Mouse (Mus musculus) CH12.LX (cell line): ENCODE measurements at regions not wholly inside any gene's neighbourhood (a gene's known extent, or its start where the extent isn't known, plus 50 kb on each side); places are given as distances from the start of the nearest gene placed in this dataset.

Source experiments
- DNase-seq: peaks from one replicate; pipeline ENCODE4 v3.0.0-alpha.2; 2013; ENCODE audit errors: extremely low read depth
- H3K27ac ChIP-seq: 2 replicates; pipeline ENCODE4 v1.5.1; 2012; ENCODE audit warnings: low read depth, mild to moderate bottlenecking, control low read depth, moderate library complexity; ENCODE audit not compliant: insufficient read depth
- H3K27me3 ChIP-seq: replicated peaks from 2 replicates; pipeline ENCODE3; 2012; ENCODE audit warnings: inconsistent platforms
- H3K36me3 ChIP-seq, 2 experiments: replicated peaks in 1 of 2; 2 replicates each; pipeline versions ENCODE3 to v1.6.1; 2012; ENCODE audit warnings: inconsistent platforms in 1 of 2, low read length in 1 of 2, mild to moderate bottlenecking in 1 of 2, mixed read lengths in 1 of 2, moderate library complexity in 1 of 2; ENCODE audit not compliant: control insufficient read depth in 1 of 2, insufficient read depth in 1 of 2
- H3K4me1 ChIP-seq, 2 experiments: 2 replicates each; pipeline ENCODE4 v1.6.1; 2012; ENCODE audit warnings: inconsistent platforms in 1 of 2, moderate library complexity in 1 of 2; ENCODE audit not compliant: insufficient read depth in 2 of 2, control insufficient read depth in 1 of 2
- H3K4me2 ChIP-seq: 2 replicates; pipeline ENCODE4 v1.6.1; 2012; ENCODE audit warnings: low read depth, mild to moderate bottlenecking, control low read depth; ENCODE audit not compliant: poor library complexity, insufficient read depth, severe bottlenecking
- H3K4me3 ChIP-seq, 3 experiments: fragments of 150-350 bp in 1 of 3; sonication (generic) in 1 of 3; replicated peaks in 1 of 3; 2 replicates each; pipeline versions ENCODE3 to v1.5.1; 2011 to 2012; ENCODE audit warnings: low read depth in 2 of 3, low read length in 2 of 3, mild to moderate bottlenecking in 2 of 3, moderate library complexity in 2 of 3, control low read depth in 1 of 3, improper control_type of control experiment in 1 of 3, inconsistent platforms in 1 of 3, mixed read lengths in 1 of 3; ENCODE audit not compliant: poor library complexity in 1 of 3
- H3K79me2 ChIP-seq: replicated peaks from 2 replicates; pipeline ENCODE4 v1.6.1; 2012; ENCODE audit warnings: mild to moderate bottlenecking, moderate library complexity; ENCODE audit not compliant: control insufficient read depth, poor library complexity, insufficient read depth, severe bottlenecking; ENCODE audit errors: extremely low read depth
- H3K9ac ChIP-seq: 2 replicates; pipeline ENCODE4 v1.6.1; 2012; ENCODE audit warnings: low read depth, mild to moderate bottlenecking, control low read depth, moderate library complexity; ENCODE audit not compliant: insufficient read depth
- H3K9me3 ChIP-seq: replicated peaks from 2 replicates; pipeline ENCODE3; 2012; ENCODE audit warnings: low read length, inconsistent platforms, mixed read lengths
- CHD2 ChIP-seq: IDR thresholded peaks from 2 replicates; pipeline ENCODE4 v1.6.1; 2011; ENCODE audit warnings: low read length, improper control_type of control experiment
- CTCF ChIP-seq, 2 experiments: IDR thresholded peaks in 1 of 2; conservative IDR thresholded peaks in 1 of 2; 2 replicates each; pipeline ENCODE4 v1.5.1; 2011 to 2012; ENCODE audit warnings: low read depth in 2 of 2, low read length in 2 of 2, improper control_type of control experiment in 1 of 2, inconsistent platforms in 1 of 2, mild to moderate bottlenecking in 1 of 2, moderate library complexity in 1 of 2
- E2F4 ChIP-seq: IDR thresholded peaks from 2 replicates; pipeline ENCODE4 v1.6.1; 2011; ENCODE audit warnings: low read depth, low read length, improper control_type of control experiment; ENCODE audit not compliant: insufficient replicate concordance
- EP300 ChIP-seq: IDR thresholded peaks from 2 replicates; pipeline ENCODE4 v1.6.1; 2011; ENCODE audit warnings: low read length, improper control_type of control experiment
- ETS1 ChIP-seq: conservative IDR thresholded peaks from 2 replicates; pipeline ENCODE4 v1.6.1; 2012; ENCODE audit warnings: low read depth, mild to moderate bottlenecking, inconsistent platforms, low read length, improper control_type of control experiment, moderate library complexity
- GABPA ChIP-seq: IDR thresholded peaks from 2 replicates; pipeline ENCODE4 v1.6.1; 2012; ENCODE audit warnings: low read depth, low read length, improper control_type of control experiment, inconsistent platforms; ENCODE audit not compliant: insufficient replicate concordance
- HCFC1 ChIP-seq: IDR thresholded peaks from 2 replicates; pipeline ENCODE4 v1.6.1; 2012; ENCODE audit warnings: low read depth, mild to moderate bottlenecking, inconsistent platforms, low read length, improper control_type of control experiment
- IRF4 ChIP-seq: IDR thresholded peaks from 2 replicates; pipeline ENCODE4 v1.6.1; 2014; ENCODE audit warnings: low read depth, mild to moderate bottlenecking, inconsistent platforms, low read length, improper control_type of control experiment
- JUND ChIP-seq: conservative IDR thresholded peaks from 2 replicates; pipeline ENCODE4 v1.6.1; 2011; ENCODE audit warnings: low read depth, low read length, improper control_type of control experiment
- MAFK ChIP-seq: IDR thresholded peaks from 2 replicates; pipeline ENCODE4 v1.6.1; 2011; ENCODE audit warnings: low read length, improper control_type of control experiment; ENCODE audit not compliant: insufficient replicate concordance
- MAX ChIP-seq: IDR thresholded peaks from 2 replicates; pipeline ENCODE4 v1.6.1; 2011; ENCODE audit warnings: low read length, improper control_type of control experiment
- MAZ ChIP-seq: IDR thresholded peaks from 2 replicates; pipeline ENCODE4 v1.6.1; 2012; ENCODE audit warnings: low read depth, mild to moderate bottlenecking, inconsistent platforms, low read length, improper control_type of control experiment, moderate library complexity
- MEF2A ChIP-seq: IDR thresholded peaks from 2 replicates; pipeline ENCODE4 v1.6.1; 2014; ENCODE audit warnings: low read depth, mild to moderate bottlenecking, inconsistent platforms, low read length, improper control_type of control experiment, borderline replicate concordance
- MYC ChIP-seq: IDR thresholded peaks from 2 replicates; pipeline ENCODE4 v1.6.1; 2011; ENCODE audit warnings: low read depth, mild to moderate bottlenecking, improper control_type of control experiment, low read length
- NELFE ChIP-seq: IDR thresholded peaks from 2 replicates; pipeline ENCODE4 v1.6.1; 2011; ENCODE audit warnings: low read depth, low read length, improper control_type of control experiment
- NRF1 ChIP-seq: IDR thresholded peaks from 2 replicates; pipeline ENCODE4 v1.6.1; 2014; ENCODE audit warnings: low read depth, mild to moderate bottlenecking, inconsistent platforms, low read length, improper control_type of control experiment, moderate library complexity
- PAX5 ChIP-seq: IDR thresholded peaks from 2 replicates; pipeline ENCODE4 v1.6.1; 2012; ENCODE audit warnings: low read length, inconsistent platforms, mixed read lengths
- POLR2A ChIP-seq: IDR thresholded peaks from 2 replicates; pipeline ENCODE4 v1.6.1; 2011; ENCODE audit warnings: low read depth, mild to moderate bottlenecking, improper control_type of control experiment, low read length
- RAD21 ChIP-seq: IDR thresholded peaks from 2 replicates; pipeline ENCODE4 v1.6.1; 2011; ENCODE audit warnings: low read depth, mild to moderate bottlenecking, low read length, improper control_type of control experiment, moderate library complexity
- RCOR1 ChIP-seq: conservative IDR thresholded peaks from 2 replicates; pipeline ENCODE4 v1.6.1; 2012; ENCODE audit warnings: low read depth, mild to moderate bottlenecking, inconsistent platforms, low read length, improper control_type of control experiment
- SMC3 ChIP-seq: IDR thresholded peaks from 2 replicates; pipeline ENCODE4 v1.6.1; 2011; ENCODE audit warnings: low read depth, low read length, improper control_type of control experiment
- TCF12 ChIP-seq: IDR thresholded peaks from 2 replicates; pipeline ENCODE4 v1.6.1; 2014; ENCODE audit warnings: low read depth, mild to moderate bottlenecking, inconsistent platforms, low read length, improper control_type of control experiment
- USF2 ChIP-seq: conservative IDR thresholded peaks from 2 replicates; pipeline ENCODE4 v1.6.1; 2011; ENCODE audit warnings: low read depth, low read length, improper control_type of control experiment
- ZC3H11A ChIP-seq: IDR thresholded peaks from 2 replicates; pipeline ENCODE4 v1.6.1; 2012; ENCODE audit warnings: low read depth, mild to moderate bottlenecking, inconsistent platforms, low read length, improper control_type of control experiment
- ZNF384 ChIP-seq: IDR thresholded peaks from 2 replicates; pipeline ENCODE4 v1.6.1; 2012; ENCODE audit warnings: low read depth, low read length, improper control_type of control experiment, inconsistent platforms
- dilution Hi-C: fragments of 300-500 bp; cut with MboI; formaldehyde crosslinking; loops from 2 replicates; pipeline ENCODE4 v1.14.3; 2020; ENCODE audit warnings: low sequenced_read_pairs; ENCODE audit not compliant: extremely low pct_unique_long_range_greater_than_20kb, extremely low pct_ligation_motif_present
- in situ Hi-C: fragments of 300-500 bp; cut with MboI; formaldehyde crosslinking; loops from 3 replicates; pipeline ENCODE4 v1.14.3; 2019; ENCODE audit warnings: low sequenced_read_pairs, low pct_ligation_motif_present, low pct_unique_long_range_greater_than_20kb, mixed read lengths

DNA sequence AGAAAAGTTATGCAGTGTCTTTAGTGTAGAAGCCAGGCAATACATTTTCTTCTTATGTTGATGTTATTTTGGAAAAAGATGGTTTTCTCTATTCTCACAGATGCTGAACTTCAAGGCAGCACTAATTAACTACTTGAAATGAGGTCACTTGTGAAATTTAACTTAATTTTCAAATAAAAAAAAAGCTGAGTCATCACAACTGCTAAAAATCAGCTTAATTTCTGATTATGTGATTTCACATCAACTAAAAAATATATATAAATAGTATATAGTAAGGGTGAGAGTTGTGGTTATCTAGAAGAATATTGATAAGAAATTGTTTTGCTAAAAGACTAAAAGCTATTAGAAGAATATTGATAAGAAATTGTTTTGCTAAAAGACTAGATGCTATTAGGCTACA lies 1326.0 kb upstream of the Gm7489 start:
- H3K4me2 ChIP-seq: no peak overlapping the region
- no peak for DNase-seq
- dilution Hi-C loops: no loop called here
- no peak overlapping the region for H3K27ac ChIP-seq
- TF ChIP-seq MAFK: peak; percentile 90
- no peak for TF ChIP-seq POLR2A
- no peak for TF ChIP-seq NRF1
- H3K27me3 ChIP-seq: no peaks in the 10 kb centered on the region
- H3K9me3 ChIP-seq: no peaks in the 10 kb centered on the region
- H3K4me3 ChIP-seq: no peak overlapping the region
- in situ Hi-C loops: no loop called here
- H3K36me3 ChIP-seq: no peaks in the 10 kb centered on the region
- H3K79me2 ChIP-seq: no peaks in the 10 kb centered on the region
- H3K4me1 ChIP-seq: peaks cover 0 to 20% of the 10 kb centered on the region in 2 experiments; a peak in 2 of 4 replicates
- H3K9ac ChIP-seq: no peak overlapping the region

DNA sequence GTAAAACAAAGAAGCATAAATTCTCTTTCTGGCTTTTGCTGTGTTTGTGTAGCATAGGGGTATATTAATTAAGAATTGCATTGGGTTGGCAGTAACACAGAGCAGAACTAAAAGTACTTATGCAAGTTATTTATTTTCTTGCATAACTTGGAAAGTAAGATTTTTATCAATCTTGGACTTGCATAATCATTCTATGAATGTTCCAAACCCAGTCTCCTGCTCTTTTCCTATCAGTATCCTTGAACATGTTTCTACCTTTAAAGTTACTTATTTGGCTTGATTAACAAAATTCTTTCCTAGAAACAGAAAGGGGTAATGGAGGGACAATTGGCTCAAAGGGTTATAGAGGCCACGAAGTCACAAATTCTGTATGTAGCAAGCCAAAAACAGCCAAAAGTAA lies 1320.6 kb upstream of the Gm7489 start:
- TF ChIP-seq ZNF384 (no peak), MAX (no peak), EP300 (no peak), SMC3 (no peak), HCFC1 (no peak)
- H3K4me1 ChIP-seq: peaks cover 0 to 40% of the 10 kb centered on the region in 2 experiments; a peak in 3 of 4 replicates
- H3K36me3 ChIP-seq: no peaks in the 10 kb centered on the region
- no peak overlapping the region for H3K27ac ChIP-seq
- no peak overlapping the region for H3K4me3 ChIP-seq
- no peak overlapping the region for H3K9ac ChIP-seq
- H3K79me2 ChIP-seq: no peaks in the 10 kb centered on the region
- dilution Hi-C loops: no loop called here
- H3K9me3 ChIP-seq: no peaks in the 10 kb centered on the region
- H3K4me2 ChIP-seq: no peak overlapping the region
- DNase-seq: no peak
- H3K27me3 ChIP-seq: no peaks in the 10 kb centered on the region
- in situ Hi-C loops: no loop called here

GRCm38 (mm10) chr15:52565449-52565851 lies 1319.3 kb upstream of the Gm7489 start:
- H3K4me1 ChIP-seq: peaks cover 0 to 39% of the 10 kb centered on the region in 2 experiments; a peak in 3 of 4 replicates
- no peaks in the 10 kb centered on the region for H3K9me3 ChIP-seq
- no peaks in the 10 kb centered on the region for H3K27me3 ChIP-seq
- H3K36me3 ChIP-seq: no peaks in the 10 kb centered on the region
- H3K27ac ChIP-seq: no peak overlapping the region
- peak overlapping the region in 1 of 3 experiments; percentile 18 for H3K4me3 ChIP-seq
- no peak overlapping the region; the same call in 1 of the 2 replicates for H3K9ac ChIP-seq
- dilution Hi-C loops (no loop called here), in situ Hi-C loops (no loop called here)
- no peaks in the 10 kb centered on the region for H3K79me2 ChIP-seq
- H3K4me2 ChIP-seq: peak overlapping the region; percentile 88
- peak; percentile 93 for DNase-seq
- TF ChIP-seq JUND (peak; percentile 57), POLR2A (no peak), USF2 (no peak), HCFC1 (peak; percentile 51; the same call in 1 of the 2 replicates), MAX (peak; percentile 77), SMC3 (no peak), MAZ (peak; percentile 85), E2F4 (0 out of 2 replicates have a peak, but pooled peaks have one; percentile 29), RCOR1 (peak; percentile 80; the same call in 1 of the 2 replicates), ZNF384 (peak; percentile 72), RAD21 (no peak; the same call in none of the 2 replicates), CHD2 (peak; percentile 48; the same call in 1 of the 2 replicates), NRF1 (no peak), ETS1 (peak; percentile 94), ZC3H11A (no peak), MAFK (peak; percentile 82), CTCF (conservative IDR thresholded peaks at IDR 0.05 in 1 of 2, IDR thresholded peaks at IDR 0.05 in 1 of 2; ENCODE audit: low read depth in 2 of 2, low read length in 2 of 2) (no peak), NELFE (peak; percentile 39; the same call in 1 of the 2 replicates), EP300 (peak; percentile 95), PAX5 (no peak), IRF4 (peak; percentile 95), GABPA (no peak), TCF12 (peak; percentile 69; the same call in 1 of the 2 replicates), MEF2A (peak; percentile 89), MYC (peak; percentile 69)
